Mouse (Mus musculus) kidney, adult 2 months (tissue): ENCODE data around the gene Znrf3. TPM values are rescaled to one million over a fixed set of nuclear protein-coding genes. Genes with fewer than 3 reads are reported as not detected.

Source experiments
- DNase-seq: peaks from one replicate; pipeline ENCODE4 v3.0.0; 2021
- H3K27ac ChIP-seq: fragments of 200-500 bp; 2 replicates; pipeline ENCODE4 v1.5.1; 2012; ENCODE audit warnings: low read depth, low read length, control low read depth, inconsistent platforms; ENCODE audit not compliant: insufficient read depth
- H3K27me3 ChIP-seq: fragments of 200-500 bp; replicated peaks from 2 replicates; pipeline ENCODE4 v1.6.1; 2012; ENCODE audit warnings: mild to moderate bottlenecking, moderate library complexity, low read length, inconsistent platforms; ENCODE audit not compliant: control insufficient read depth, insufficient read depth
- H3K36me3 ChIP-seq: fragments of 200-500 bp; 2 replicates; pipeline ENCODE4 v1.6.1; 2012; ENCODE audit warnings: mild to moderate bottlenecking, moderate library complexity, low read length, inconsistent platforms; ENCODE audit not compliant: control insufficient read depth, insufficient read depth
- H3K4me1 ChIP-seq: fragments of 200-500 bp; 2 replicates; pipeline ENCODE4 v1.6.1; 2011; ENCODE audit warnings: low read length; ENCODE audit not compliant: control insufficient read depth, insufficient read depth
- H3K4me3 ChIP-seq: fragments of 200-500 bp; 2 replicates; pipeline ENCODE4 v1.5.1; 2011; ENCODE audit warnings: mild to moderate bottlenecking, low read depth, low read length, control low read depth; ENCODE audit not compliant: insufficient read depth
- CTCF ChIP-seq: fragments of 200-500 bp; conservative IDR thresholded peaks from 2 replicates; pipeline ENCODE4 v1.5.1; 2011; ENCODE audit warnings: low read depth, mild to moderate bottlenecking, control low read depth, low read length, moderate library complexity, mixed read lengths; ENCODE audit not compliant: insufficient read depth, insufficient read length
- POLR2A ChIP-seq: fragments of 200-500 bp; IDR thresholded peaks from one replicate; pipeline ENCODE4 v1.6.1; 2011; ENCODE audit warnings: low read depth, low read length, control low read depth
- WGBS: fragments of 180-500 bp; shearing (Covaris S2); methylation state at CpG from one replicate; pipeline ENCODE4 v1.1.7; 2018; 5-methylcytosine and 5-hydroxymethylcytosine counted together
- polyA plus RNA-seq: library from polyadenylated mRNA; depleted of rRNA; stranded (reverse); fragments of >200 nt; gene quantifications from 2 replicates; pipeline ENCODE4 v1.2.3, GENCODE M21; 2012

Znrf3 gene
- polyA plus RNA-seq, 1 experiment = 6.2 TPM

- 90% methylated on average over 7 of the region's 7 CpGs for WGBS
- Histone ChIP-seq H3K4me1 (peaks cover 5% of the 10 kb centered on the region), H3K4me3 (no peak overlapping the region), H3K27me3 (no peaks in the 10 kb centered on the region), H3K27ac (no peak overlapping the region), H3K36me3 (no peaks in the 10 kb centered on the region)
- no peak for DNase-seq
- TF ChIP-seq POLR2A (no peak), CTCF (no peak)
These were observed 107.8 kb downstream of the Znrf3 start for GRCm38 (mm10) chr11:5336852-5337251.

- TF ChIP-seq CTCF = no peak
- TF ChIP-seq POLR2A = no peak
- H3K4me3 ChIP-seq = no peak overlapping the region
- no peak for DNase-seq
These were observed 108.4 kb downstream of the Znrf3 start for GRCm38 (mm10) chr11:5336269-5336668.

DNA sequence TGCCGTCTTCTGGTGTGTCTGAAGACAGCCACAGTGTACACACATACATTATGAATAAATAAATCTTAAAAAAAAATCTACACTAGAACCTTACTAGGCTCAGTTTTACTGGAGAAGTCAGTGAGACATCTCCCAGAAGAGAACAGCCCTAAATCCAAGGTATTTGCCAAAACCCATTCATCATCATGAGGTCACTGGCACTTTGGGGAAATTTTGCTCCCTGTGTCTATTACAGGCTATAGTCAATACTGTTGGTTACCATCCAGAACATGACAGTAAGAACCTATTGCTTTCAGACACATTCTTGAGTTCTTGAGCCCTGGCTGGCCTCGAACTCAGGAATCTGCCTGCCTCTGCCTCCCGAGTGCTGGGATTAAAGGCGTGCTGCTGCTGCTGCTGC lies 113.8 kb downstream of the Znrf3 start:
- Histone ChIP-seq H3K4me1 (peaks cover 5% of the 10 kb centered on the region), H3K27ac (no peak overlapping the region), H3K4me3 (no peak overlapping the region), H3K36me3 (peaks cover 2% of the 10 kb centered on the region; the same call in 1 of the 2 replicates), H3K27me3 (no peaks in the 10 kb centered on the region)
- WGBS = 98% methylated on average over 4 of the region's 4 CpGs
- no peak for DNase-seq
- no peak for TF ChIP-seq CTCF
- no peak for TF ChIP-seq POLR2A

More at GRCm38 (mm10) chr11:5336269-5336668, 108.4 kb downstream of the Znrf3 start:
- Histone ChIP-seq H3K36me3 (no peaks in the 10 kb centered on the region), H3K27ac (no peak overlapping the region), H3K27me3 (no peaks in the 10 kb centered on the region), H3K4me1 (peaks cover 5% of the 10 kb centered on the region)

- H3K4me1 ChIP-seq = no peaks in the 10 kb centered on the region; the same call in 1 of the 2 replicates
- H3K27me3 ChIP-seq = no peaks in the 10 kb centered on the region
- H3K27ac ChIP-seq = no peak overlapping the region
- peaks cover 2% of the 10 kb centered on the region; the same call in 1 of the 2 replicates for H3K36me3 ChIP-seq
- H3K4me3 ChIP-seq = no peak overlapping the region
- 57% methylated on average over 1 of the region's 1 CpGs for WGBS
- no peak for TF ChIP-seq POLR2A
- TF ChIP-seq CTCF = no peak
- DNase-seq = no peak
These were observed 117.0 kb downstream of the Znrf3 start for GRCm38 (mm10) chr11:5327693-5328092.

- Histone ChIP-seq H3K4me1 (no peaks in the 10 kb centered on the region; the same call in 1 of the 2 replicates), H3K27ac (no peak overlapping the region), H3K36me3 (peaks cover 2% of the 10 kb centered on the region; the same call in 1 of the 2 replicates), H3K27me3 (no peaks in the 10 kb centered on the region), H3K4me3 (no peak overlapping the region)
- TF ChIP-seq POLR2A = no peak
- no peak for TF ChIP-seq CTCF
- WGBS = 92% methylated on average over 3 of the region's 3 CpGs
- no peak for DNase-seq
These were observed 118.4 kb downstream of the Znrf3 start for GRCm38 (mm10) chr11:5326252-5326651.

GRCm38 (mm10) chr11:5325217-5325616 lies 119.4 kb downstream of the Znrf3 start:
- no peak for TF ChIP-seq CTCF
- H3K27ac ChIP-seq = no peak overlapping the region
- H3K36me3 ChIP-seq = peaks cover 2% of the 10 kb centered on the region; the same call in 1 of the 2 replicates
- no peak overlapping the region for H3K4me3 ChIP-seq
- H3K27me3 ChIP-seq = no peaks in the 10 kb centered on the region
- DNase-seq = no peak
- 94% methylated on average over 6 of the region's 6 CpGs for WGBS
- H3K4me1 ChIP-seq = no peaks in the 10 kb centered on the region; the same call in 1 of the 2 replicates

DNA sequence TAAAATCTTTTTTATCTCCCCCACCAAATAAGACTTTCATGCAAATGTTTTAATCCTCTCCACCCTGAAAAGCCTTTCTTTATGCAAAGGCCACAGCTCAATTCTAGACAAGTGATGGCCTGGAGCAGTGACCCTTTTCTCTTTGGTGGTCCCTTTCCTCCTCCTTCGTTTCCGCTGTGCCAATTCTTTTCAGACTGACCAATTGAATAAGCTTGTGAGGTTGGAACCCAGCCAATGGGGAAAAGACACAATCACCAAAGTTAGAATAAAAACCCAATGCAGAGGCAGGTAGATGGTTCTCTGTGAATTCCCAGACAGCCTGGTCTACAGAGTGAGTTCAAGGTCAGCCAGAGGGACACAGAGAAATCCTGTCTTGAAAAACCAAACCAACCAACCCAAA lies 120.4 kb downstream of the Znrf3 start:
- 65% methylated on average over 2 of the region's 2 CpGs for WGBS
- DNase-seq = no peak
- Histone ChIP-seq H3K4me1 (no peaks in the 10 kb centered on the region; the same call in 1 of the 2 replicates), H3K27me3 (no peaks in the 10 kb centered on the region), H3K4me3 (no peak overlapping the region), H3K27ac (no peak overlapping the region), H3K36me3 (no peaks in the 10 kb centered on the region)
- TF ChIP-seq POLR2A (no peak), CTCF (no peak)
